ENCODE assay signal across 18 mouse cellular contexts in the genomic region with DNA sequence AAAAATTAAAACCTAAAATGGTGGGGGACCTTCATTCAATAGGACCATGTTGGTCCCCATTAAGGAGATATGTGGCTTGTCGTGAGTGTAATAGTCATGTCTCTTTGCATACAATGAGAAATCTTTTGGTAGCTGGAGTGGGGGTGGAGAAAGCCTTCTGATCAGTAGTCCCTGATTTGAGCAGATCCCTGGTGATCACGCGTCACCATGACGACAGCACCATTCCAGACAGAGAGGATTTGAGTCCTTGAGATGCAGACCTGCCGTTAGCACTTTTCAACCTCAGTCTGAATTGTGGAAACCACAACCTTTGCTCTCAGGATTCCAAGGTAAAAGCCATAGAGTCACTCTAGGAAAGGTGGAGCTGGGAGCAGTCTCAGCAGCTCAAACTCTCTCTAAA. TPM values are rescaled to one million over a fixed set of nuclear protein-coding genes. Genes with fewer than 3 reads are reported as not detected.
A peak's percentile ranks its signal among the peaks of the same experiment; 100 is the strongest.
DNase-seq lines count a peak whose midpoint lies in the region; ATAC-seq and TF ChIP-seq lines count a peak whose summit lies in the region.
"Had no signal": no experiment of that assay in that cellular context is flagged by ENCODE, and none has a peak within 500 bp of the region (broad histone marks: within the 10 kb centered on the region; RNA-seq: fewer than 3 reads in every experiment).

No protein-coding gene starts in this region.

- 71% methylated on average over 5 of the region's 5 CpGs for WGBS in hindbrain, postnatal 0 days
- WGBS in hindbrain, embryonic 16.5 days = 68% methylated on average over 5 of the region's 5 CpGs
- WGBS in midbrain, embryonic 16.5 days = 55% methylated on average over 5 of the region's 5 CpGs
- WGBS in midbrain, embryonic 13.5 days = 53% methylated on average over 5 of the region's 5 CpGs
- WGBS in forebrain, embryonic 16.5 days = 65% methylated on average over 5 of the region's 5 CpGs

- H3K4me3 ChIP-seq in hindbrain, postnatal 0 days (ENCODE audit: low read length) = no peak overlapping the region
- no peak overlapping the region for H3K4me3 ChIP-seq in hindbrain, embryonic 16.5 days (ENCODE audit: low read length)
- H3K4me3 ChIP-seq in midbrain, embryonic 16.5 days (ENCODE audit: low read depth, low read length) = no peak overlapping the region
- H3K4me3 ChIP-seq in midbrain, embryonic 13.5 days (replicated peaks) = no peak overlapping the region
- no peak overlapping the region for H3K4me3 ChIP-seq in forebrain, embryonic 16.5 days (replicated peaks; ENCODE audit: low read length)
- H3K4me3 ChIP-seq: hindbrain, embryonic 13.5 days; limb, embryonic 13.5 days; liver, embryonic 15.5 days; megakaryocyte, embryonic 14.5 days had no signal

- H3K36me3 ChIP-seq in hindbrain, postnatal 0 days (ENCODE audit: insufficient read depth, low read length) = no peaks in the 10 kb centered on the region
- no peaks in the 10 kb centered on the region for H3K36me3 ChIP-seq in hindbrain, embryonic 16.5 days (ENCODE audit: control insufficient read depth, insufficient read depth, low read length)
- no peaks in the 10 kb centered on the region for H3K36me3 ChIP-seq in midbrain, embryonic 16.5 days (ENCODE audit: control insufficient read depth, insufficient read depth, low read length)
- no peaks in the 10 kb centered on the region for H3K36me3 ChIP-seq in midbrain, embryonic 13.5 days
- H3K36me3 ChIP-seq in forebrain, embryonic 16.5 days (ENCODE audit: control insufficient read depth, insufficient read depth) = no peaks in the 10 kb centered on the region
- H3K36me3 ChIP-seq: hindbrain, embryonic 13.5 days; limb, embryonic 13.5 days; liver, embryonic 15.5 days had no signal

- H3K9ac ChIP-seq in hindbrain, postnatal 0 days (replicated peaks; ENCODE audit: low read length) = no peak overlapping the region
- H3K9ac ChIP-seq in hindbrain, embryonic 16.5 days (ENCODE audit: low read depth, low read length) = no peak overlapping the region
- no peak overlapping the region for H3K9ac ChIP-seq in midbrain, embryonic 16.5 days (ENCODE audit: low read depth, low read length)
- H3K9ac ChIP-seq in midbrain, embryonic 13.5 days (replicated peaks) = no peak overlapping the region
- H3K9ac ChIP-seq in forebrain, embryonic 16.5 days (replicated peaks; ENCODE audit: low read depth, low read length) = no peak overlapping the region
- H3K9ac ChIP-seq: hindbrain, embryonic 13.5 days; limb, embryonic 13.5 days; liver, embryonic 15.5 days had no signal

- TF ChIP-seq CTCF in hindbrain, postnatal 0 days (IDR thresholded peaks at IDR 0.05; ENCODE audit: low read depth) = no peak

- peak; percentile 36 for DNase-seq in hindbrain, postnatal 0 days (ENCODE audit: low spot score)
- DNase-seq in right cerebral cortex, postnatal 10 days (ENCODE audit: low spot score in 2 of 2) = peak; percentile 72 to 77
- DNase-seq in retina, postnatal 1 day = no peak
- no peak for DNase-seq in ovary, postnatal 36 days (ENCODE audit: low spot score)
- DNase-seq: adrenal gland, adult 2 months; cerebellum, adult 2 months; heart, adult 18-20 months; kidney, adult 8-10 months; lung, postnatal 10 days; thymus, postnatal 25 days had no signal

- H3K4me2 ChIP-seq in hindbrain, postnatal 0 days (ENCODE audit: low read depth, low read length) = no peak overlapping the region
- H3K4me2 ChIP-seq in hindbrain, embryonic 16.5 days (ENCODE audit: low read length) = no peak overlapping the region
- no peak overlapping the region for H3K4me2 ChIP-seq in midbrain, embryonic 16.5 days (ENCODE audit: low read length)
- no peak overlapping the region for H3K4me2 ChIP-seq in midbrain, embryonic 13.5 days (replicated peaks)
- H3K4me2 ChIP-seq in forebrain, embryonic 16.5 days (ENCODE audit: low read length) = no peak overlapping the region
- H3K4me2 ChIP-seq: hindbrain, embryonic 13.5 days; limb, embryonic 13.5 days; liver, embryonic 15.5 days had no signal

- ATAC-seq in hindbrain, postnatal 0 days = no peak
- no peak for ATAC-seq in hindbrain, embryonic 16.5 days
- ATAC-seq in midbrain, embryonic 16.5 days = 0 out of 2 replicates have a peak, but pooled peaks have one; percentile 56
- no peak for ATAC-seq in midbrain, embryonic 13.5 days
- ATAC-seq in forebrain, embryonic 16.5 days = 0 out of 2 replicates have a peak, but pooled peaks have one; percentile 45

- no peaks in the 10 kb centered on the region for H3K27me3 ChIP-seq in hindbrain, postnatal 0 days (ENCODE audit: insufficient read depth, low read length)
- no peaks in the 10 kb centered on the region for H3K27me3 ChIP-seq in hindbrain, embryonic 16.5 days (replicated peaks; ENCODE audit: control insufficient read depth, insufficient read depth, low read length)
- H3K27me3 ChIP-seq in midbrain, embryonic 16.5 days (ENCODE audit: control insufficient read depth, insufficient read depth, low read depth, low read length) = no peaks in the 10 kb centered on the region
- no peaks in the 10 kb centered on the region for H3K27me3 ChIP-seq in midbrain, embryonic 13.5 days
- H3K27me3 ChIP-seq in forebrain, embryonic 16.5 days (replicated peaks; ENCODE audit: control insufficient read depth, insufficient read depth, low read length) = no peaks in the 10 kb centered on the region
- H3K27me3 ChIP-seq: hindbrain, embryonic 13.5 days; limb, embryonic 13.5 days; liver, embryonic 15.5 days had no signal

- H3K27ac ChIP-seq in hindbrain, postnatal 0 days = no peak overlapping the region
- H3K27ac ChIP-seq in hindbrain, embryonic 16.5 days (ENCODE audit: low read depth, low read length) = no peak overlapping the region
- peak overlapping the region; percentile 60; the same call in 1 of the 2 replicates for H3K27ac ChIP-seq in midbrain, embryonic 16.5 days (ENCODE audit: low read length)
- H3K27ac ChIP-seq in midbrain, embryonic 13.5 days = no peak overlapping the region
- no peak overlapping the region for H3K27ac ChIP-seq in forebrain, embryonic 16.5 days (ENCODE audit: low read length)
- H3K27ac ChIP-seq: hindbrain, embryonic 13.5 days; limb, embryonic 13.5 days; liver, embryonic 15.5 days had no signal

- no peaks in the 10 kb centered on the region for H3K4me1 ChIP-seq in hindbrain, postnatal 0 days (ENCODE audit: insufficient read depth, low read length)
- H3K4me1 ChIP-seq in hindbrain, embryonic 16.5 days (ENCODE audit: control insufficient read depth, insufficient read depth, low read depth, low read length) = no peaks in the 10 kb centered on the region
- peaks cover 3% of the 10 kb centered on the region; the same call in 1 of the 2 replicates for H3K4me1 ChIP-seq in midbrain, embryonic 16.5 days (ENCODE audit: control insufficient read depth, insufficient read depth, low read length)
- H3K4me1 ChIP-seq in midbrain, embryonic 13.5 days (replicated peaks) = peaks cover 6% of the 10 kb centered on the region; the same call in 1 of the 2 replicates
- no peaks in the 10 kb centered on the region for H3K4me1 ChIP-seq in forebrain, embryonic 16.5 days (replicated peaks; ENCODE audit: control insufficient read depth, insufficient read depth, low read length)
- H3K4me1 ChIP-seq: limb, embryonic 13.5 days; liver, embryonic 15.5 days had no signal

- no peaks in the 10 kb centered on the region for H3K9me3 ChIP-seq in hindbrain, postnatal 0 days (ENCODE audit: low read length)
- no peaks in the 10 kb centered on the region for H3K9me3 ChIP-seq in hindbrain, embryonic 16.5 days (ENCODE audit: control insufficient read depth, low read length)
- no peaks in the 10 kb centered on the region for H3K9me3 ChIP-seq in midbrain, embryonic 16.5 days (replicated peaks; ENCODE audit: control insufficient read depth, low read length, poor library complexity, severe bottlenecking)
- H3K9me3 ChIP-seq in midbrain, embryonic 13.5 days = 0 out of 2 replicates have a peak, but pooled peaks cover 2% of the 10 kb centered on the region
- H3K9me3 ChIP-seq in forebrain, embryonic 16.5 days (ENCODE audit: control insufficient read depth, low read length) = no peaks in the 10 kb centered on the region
- H3K9me3 ChIP-seq: hindbrain, embryonic 13.5 days; limb, embryonic 13.5 days; liver, embryonic 15.5 days had no signal

RNA-seq across cellular contexts. Expression of a gene that starts 18.7 kb away (rescaled TPM):
- 31.4 and 38.3 TPM in 2 replicates for total RNA-seq in hindbrain, postnatal 0 days (2014; rRNA removed)
- polyA plus RNA-seq in hindbrain, postnatal 0 days (2015; fragmentation: Nextera tagmentation; extraction: Ambion mirVana) = 85.5 and 86.4 TPM in 2 replicates
- 96.6 and 111 TPM in 2 replicates for polyA plus RNA-seq in hindbrain, embryonic 16.5 days (2015; fragmentation: Nextera tagmentation; extraction: Ambion mirVana)
- 112 and 118 TPM in 2 replicates for polyA plus RNA-seq in midbrain, embryonic 16.5 days (2015; fragmentation: Nextera tagmentation; extraction: Ambion mirVana)
- polyA plus RNA-seq in midbrain, embryonic 13.5 days (2015; fragmentation: Nextera tagmentation; extraction: Ambion mirVana) = 74.5 and 76.9 TPM in 2 replicates
- 105 and 109 TPM in 2 replicates for polyA plus RNA-seq in forebrain, embryonic 16.5 days (2015; fragmentation: Nextera tagmentation; extraction: Ambion mirVana)

Comparison
In these comparisons a context has a peak if more than half of its experiments do, and no peak if none do; other contexts are left out.
1. ATAC-seq: peak in midbrain, embryonic 16.5 days (single experiment) and forebrain, embryonic 16.5 days (single experiment); none in hindbrain, postnatal 0 days (single experiment), hindbrain, embryonic 16.5 days (single experiment) and midbrain, embryonic 13.5 days (single experiment).
2. DNase-seq: peak in hindbrain, postnatal 0 days (single experiment) and right cerebral cortex, postnatal 10 days (2 of 2); none in retina, postnatal 1 day (single experiment) and ovary, postnatal 36 days (single experiment).